Comparison of ENCODE assay signal across 29 mouse cellular contexts in genomic region chr7:100446271-100446670, GRCm38 (mm10). TPM values are rescaled to one million over a fixed set of nuclear protein-coding genes. Genes with fewer than 3 reads are reported as not detected.
"Had no signal": no experiment of that assay in that cellular context is flagged by ENCODE, and none has a peak within 500 bp of the region (broad histone marks: within the 10 kb centered on the region; RNA-seq: fewer than 3 reads in every experiment).

No protein-coding gene starts in this region.

- ATAC-seq: hindbrain, postnatal 0 days; intestine, embryonic 16.5 days had no signal

- H3K4me2 ChIP-seq: heart, embryonic 11.5 days; heart, embryonic 13.5 days; heart, embryonic 15.5 days; hindbrain, embryonic 13.5 days; hindbrain, embryonic 15.5 days; limb, embryonic 12.5 days; liver, embryonic 11.5 days; liver, embryonic 13.5 days; liver, embryonic 15.5 days had no signal

- H3K9me3 ChIP-seq: heart, embryonic 13.5 days; heart, embryonic 15.5 days; hindbrain, embryonic 13.5 days; hindbrain, embryonic 15.5 days; limb, embryonic 10.5 days; limb, embryonic 12.5 days; liver, embryonic 13.5 days; liver, embryonic 15.5 days had no signal

- H3K9ac ChIP-seq: heart, embryonic 13.5 days; heart, embryonic 15.5 days; hindbrain, embryonic 13.5 days; hindbrain, embryonic 15.5 days; limb, embryonic 12.5 days; liver, embryonic 13.5 days; liver, embryonic 15.5 days had no signal

- H3K27me3 ChIP-seq: heart, embryonic 13.5 days; heart, embryonic 15.5 days; hindbrain, embryonic 13.5 days; hindbrain, embryonic 15.5 days; limb, embryonic 12.5 days; liver, embryonic 13.5 days; liver, embryonic 15.5 days had no signal

- H3K4me1 ChIP-seq: heart, embryonic 13.5 days; heart, embryonic 15.5 days; hindbrain, embryonic 13.5 days; hindbrain, embryonic 15.5 days; limb, embryonic 10.5 days; limb, embryonic 12.5 days; liver, embryonic 15.5 days had no signal

- H3K4me3 ChIP-seq: gastrocnemius, adult 2 months; heart, embryonic 13.5 days; heart, embryonic 15.5 days; hindbrain, embryonic 13.5 days; hindbrain, embryonic 15.5 days; layer of hippocampus, adult 2 months; left cerebral cortex, adult 2 months; limb, embryonic 10.5 days; limb, embryonic 12.5 days; liver, embryonic 13.5 days; liver, embryonic 15.5 days had no signal

- DNase-seq: gastrocnemius, adult 2 months; gastrocnemius, postnatal 10 days; gastrocnemius, postnatal 25 days; heart, adult 18-20 months; heart, postnatal 14 days; heart, postnatal 36 days; kidney, adult 11 months; kidney, adult 2 months; kidney, adult 9 months; kidney, postnatal 10 days; kidney, postnatal 25 days; kidney, postnatal 4 days; liver; liver, embryonic 13.5 days had no signal

- H3K27ac ChIP-seq: gastrocnemius, adult 2 months; heart, embryonic 13.5 days; heart, embryonic 15.5 days; hindbrain, embryonic 13.5 days; hindbrain, embryonic 15.5 days; hindbrain, postnatal 0 days; layer of hippocampus, adult 2 months; left cerebral cortex, adult 2 months; limb, embryonic 10.5 days; limb, embryonic 12.5 days; liver, embryonic 13.5 days; liver, embryonic 15.5 days had no signal

RNA-seq across cellular contexts. Expression of gene Ucp3, which starts 26.5 kb away (rescaled TPM):
- polyA plus RNA-seq: heart, embryonic 11.5 days; hindbrain, embryonic 11.5 days; hindbrain, embryonic 13.5 days; hindbrain, embryonic 15.5 days; intestine, embryonic 14.5 days; intestine, embryonic 16.5 days; limb, embryonic 10.5 days; limb, embryonic 12.5 days; liver, embryonic 11.5 days; liver, embryonic 13.5 days had no signal
